Comparison of ENCODE assay signal across 8 mouse cellular contexts in the genomic region with DNA sequence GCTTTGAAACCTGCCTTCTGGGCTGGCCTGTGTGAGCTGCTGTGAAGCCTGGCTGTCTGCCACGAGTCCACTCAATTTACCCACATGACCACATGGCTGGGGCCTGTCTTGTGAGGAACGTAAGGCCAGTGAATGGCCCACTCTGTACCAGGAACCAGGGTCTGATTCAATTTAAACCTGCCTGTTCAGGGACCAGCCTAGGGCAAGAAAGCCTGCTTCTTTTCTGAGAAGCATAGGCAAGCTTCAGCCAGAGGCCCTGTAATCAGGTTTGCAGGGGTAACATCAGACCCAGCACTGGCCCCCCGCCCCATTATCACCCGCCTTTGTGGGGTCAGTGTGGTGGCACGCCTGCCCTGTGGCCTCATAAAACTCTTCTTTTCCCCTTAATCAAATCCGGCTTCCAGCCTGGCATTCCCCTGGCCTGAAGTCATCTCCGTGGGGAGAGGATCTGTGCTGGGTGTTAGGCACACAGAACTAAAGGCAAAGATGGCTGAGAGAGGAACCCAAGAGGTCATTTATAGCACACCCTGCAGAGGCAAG.
DNase-seq lines count a peak whose midpoint lies in the region; ATAC-seq lines count a peak whose summit lies in the region.

No protein-coding gene starts in this region.

- H3K36me3 ChIP-seq in embryonic facial prominence, embryonic 14.5 days (ENCODE audit: control insufficient read depth, insufficient read depth, low read length): no peaks in the 10 kb centered on the region
- H3K36me3 ChIP-seq in limb, embryonic 15.5 days: no peaks in the 10 kb centered on the region
- no peaks in the 10 kb centered on the region for H3K36me3 ChIP-seq in stomach, embryonic 15.5 days

- ATAC-seq in embryonic facial prominence, embryonic 14.5 days (ENCODE audit: low read depth): peak; percentile 92
- ATAC-seq in limb, embryonic 15.5 days (ENCODE audit: insufficient number of reproducible peaks, low FRiP score, low TSS enrichment, low read depth): peak; percentile 78
- ATAC-seq in stomach, embryonic 15.5 days (ENCODE audit: insufficient read depth, low FRiP score, low read depth): peak; percentile 73; the same call in 1 of the 2 replicates

- WGBS in embryonic facial prominence, embryonic 14.5 days: 33% methylated on average over 7 of the region's 7 CpGs
- 12% methylated on average over 7 of the region's 7 CpGs for WGBS in limb, embryonic 15.5 days
- 44% methylated on average over 7 of the region's 7 CpGs for WGBS in stomach, embryonic 15.5 days

- no peaks in the 10 kb centered on the region for H3K9me3 ChIP-seq in embryonic facial prominence, embryonic 14.5 days (ENCODE audit: control insufficient read depth, low read length)
- H3K9me3 ChIP-seq in limb, embryonic 15.5 days: no peaks in the 10 kb centered on the region
- H3K9me3 ChIP-seq in stomach, embryonic 15.5 days: no peaks in the 10 kb centered on the region

- no peak overlapping the region for H3K4me2 ChIP-seq in embryonic facial prominence, embryonic 14.5 days (ENCODE audit: low read depth, low read length)
- no peak overlapping the region for H3K4me2 ChIP-seq in limb, embryonic 15.5 days
- no peak overlapping the region for H3K4me2 ChIP-seq in stomach, embryonic 15.5 days

- H3K27me3 ChIP-seq in embryonic facial prominence, embryonic 14.5 days (replicated peaks; ENCODE audit: control insufficient read depth, insufficient read depth, low read length): no peaks in the 10 kb centered on the region
- no peaks in the 10 kb centered on the region for H3K27me3 ChIP-seq in limb, embryonic 15.5 days
- no peaks in the 10 kb centered on the region for H3K27me3 ChIP-seq in stomach, embryonic 15.5 days (replicated peaks)

- H3K9ac ChIP-seq in embryonic facial prominence, embryonic 14.5 days (ENCODE audit: low read depth, low read length): no peak overlapping the region
- no peak overlapping the region for H3K9ac ChIP-seq in limb, embryonic 15.5 days
- H3K9ac ChIP-seq in stomach, embryonic 15.5 days: no peak overlapping the region

- 0 out of 2 replicates have a peak, but pooled peaks cover 11% of the 10 kb centered on the region for H3K4me1 ChIP-seq in embryonic facial prominence, embryonic 14.5 days (ENCODE audit: control insufficient read depth, insufficient read depth, low read length)
- peaks cover 12% of the 10 kb centered on the region for H3K4me1 ChIP-seq in limb, embryonic 15.5 days
- no peaks in the 10 kb centered on the region for H3K4me1 ChIP-seq in stomach, embryonic 15.5 days

- H3K4me3 ChIP-seq in embryonic facial prominence, embryonic 14.5 days (ENCODE audit: low read depth, low read length): no peak overlapping the region
- H3K4me3 ChIP-seq in limb, embryonic 15.5 days: no peak overlapping the region
- H3K4me3 ChIP-seq in stomach, embryonic 15.5 days (replicated peaks): no peak overlapping the region

- H3K27ac ChIP-seq in embryonic facial prominence, embryonic 14.5 days (replicated peaks; ENCODE audit: low read depth, low read length): 0 out of 2 replicates have a peak overlapping the region, but pooled peaks have one; percentile 4
- peak overlapping the region; percentile 43 for H3K27ac ChIP-seq in limb, embryonic 15.5 days
- no peak overlapping the region for H3K27ac ChIP-seq in stomach, embryonic 15.5 days

- peak; percentile 58 for DNase-seq in gastrocnemius, postnatal 10 days
- DNase-seq in gastrocnemius, postnatal 25 days: no peak
- DNase-seq in embryonic facial prominence, embryonic 14.5 days (ENCODE audit: low spot score): peak; percentile 84
- DNase-seq in heart, postnatal 4 days: peak; percentile 76
- DNase-seq in urinary bladder, postnatal 25 days (ENCODE audit: low spot score): no peak
- DNase-seq in thymus, postnatal 36 days: no peak

Comparison
In these comparisons a context has a peak if more than half of its experiments do, and no peak if none do; other contexts are left out.
1. DNase-seq: peak in gastrocnemius, postnatal 10 days (single experiment), embryonic facial prominence, embryonic 14.5 days (single experiment) and heart, postnatal 4 days (single experiment); none in gastrocnemius, postnatal 25 days (single experiment), urinary bladder, postnatal 25 days (single experiment) and thymus, postnatal 36 days (0 of 2).
2. Peak in every context shown above with its lines, with median percentiles within 50 percentile points of each other: ATAC-seq.